Mouse (Mus musculus): Measurements from ENCODE around the gene Ceacam9. TPM values are rescaled to one million over a fixed set of nuclear protein-coding genes. Genes with fewer than 3 reads are reported as not detected.

The Ceacam9 gene
- polyA plus RNA-seq, 1 experiment, result not detected

GRCm38 (mm10) chr7:16747656-16748055 lies 25.9 kb downstream of the Ceacam9 start:
- 68% methylated on average over 6 of the region's 6 CpGs for WGBS
- TF ChIP-seq CTCF (IDR thresholded peaks at IDR 0.05; ENCODE audit: borderline replicate concordance, insufficient read depth, low read depth, low read length) (no peak), POLR2A (IDR thresholded peaks at IDR 0.05; ENCODE audit: borderline replicate concordance, insufficient read depth, low read length) (no peak)
- DNase-seq, result no peak
- H3K27me3 ChIP-seq (ENCODE audit: control insufficient read depth, insufficient read depth, low read length), result no peaks in the 10 kb centered on the region
- no peak overlapping the region for H3K4me3 ChIP-seq (replicated peaks; ENCODE audit: insufficient read depth, low read depth, low read length)
- H3K4me1 ChIP-seq (ENCODE audit: control insufficient read depth, insufficient read depth, low read length), result no peaks in the 10 kb centered on the region; the same call in 1 of the 2 replicates
- H3K27ac ChIP-seq (ENCODE audit: insufficient read depth, low read length), result no peak overlapping the region

GRCm38 (mm10) chr7:16752016-16752415 lies 30.3 kb downstream of the Ceacam9 start:
- no peaks in the 10 kb centered on the region; the same call in 1 of the 2 replicates for H3K4me1 ChIP-seq (ENCODE audit: control insufficient read depth, insufficient read depth, low read length)
- no peak for TF ChIP-seq POLR2A (IDR thresholded peaks at IDR 0.05; ENCODE audit: borderline replicate concordance, insufficient read depth, low read length)
- no peak for TF ChIP-seq CTCF (IDR thresholded peaks at IDR 0.05; ENCODE audit: borderline replicate concordance, insufficient read depth, low read depth, low read length)
- no peaks in the 10 kb centered on the region for H3K27me3 ChIP-seq (ENCODE audit: control insufficient read depth, insufficient read depth, low read length)
- no peak overlapping the region for H3K27ac ChIP-seq (ENCODE audit: insufficient read depth, low read length)
- WGBS, result 71% methylated on average over 12 of the region's 12 CpGs
- DNase-seq, result no peak
- H3K4me3 ChIP-seq (replicated peaks; ENCODE audit: insufficient read depth, low read depth, low read length), result no peak overlapping the region

GRCm38 (mm10) chr7:16755362-16756017 lies 33.8 kb downstream of the Ceacam9 start:
- Histone ChIP-seq H3K4me1 (ENCODE audit: control insufficient read depth, insufficient read depth, low read length) (no peaks in the 10 kb centered on the region), H3K27ac (ENCODE audit: insufficient read depth, low read length) (no peak overlapping the region), H3K4me3 (replicated peaks; ENCODE audit: insufficient read depth, low read depth, low read length) (no peak overlapping the region), H3K27me3 (ENCODE audit: control insufficient read depth, insufficient read depth, low read length) (no peaks in the 10 kb centered on the region)
- WGBS, result 66% methylated on average over 17 of the region's 17 CpGs
- TF ChIP-seq POLR2A (IDR thresholded peaks at IDR 0.05; ENCODE audit: borderline replicate concordance, insufficient read depth, low read length), result no peak
- no peak for TF ChIP-seq CTCF (IDR thresholded peaks at IDR 0.05; ENCODE audit: borderline replicate concordance, insufficient read depth, low read depth, low read length)
- no peak for DNase-seq

GRCm38 (mm10) chr7:16758872-16759574 lies 37.3 kb downstream of the Ceacam9 start:
- Histone ChIP-seq H3K4me1 (ENCODE audit: control insufficient read depth, insufficient read depth, low read length) (no peaks in the 10 kb centered on the region), H3K4me3 (replicated peaks; ENCODE audit: insufficient read depth, low read depth, low read length) (no peak overlapping the region), H3K27me3 (ENCODE audit: control insufficient read depth, insufficient read depth, low read length) (no peaks in the 10 kb centered on the region), H3K27ac (ENCODE audit: insufficient read depth, low read length) (no peak overlapping the region)
- 60% methylated on average over 11 of the region's 11 CpGs for WGBS
- no peak for TF ChIP-seq POLR2A (IDR thresholded peaks at IDR 0.05; ENCODE audit: borderline replicate concordance, insufficient read depth, low read length)
- no peak for TF ChIP-seq CTCF (IDR thresholded peaks at IDR 0.05; ENCODE audit: borderline replicate concordance, insufficient read depth, low read depth, low read length)
- DNase-seq, result no peak

GRCm38 (mm10) chr7:16760292-16760691 lies 38.6 kb downstream of the Ceacam9 start:
- Histone ChIP-seq H3K27ac (ENCODE audit: insufficient read depth, low read length) (no peak overlapping the region), H3K4me3 (replicated peaks; ENCODE audit: insufficient read depth, low read depth, low read length) (no peak overlapping the region), H3K27me3 (ENCODE audit: control insufficient read depth, insufficient read depth, low read length) (no peaks in the 10 kb centered on the region), H3K4me1 (ENCODE audit: control insufficient read depth, insufficient read depth, low read length) (no peaks in the 10 kb centered on the region)
- no peak for TF ChIP-seq CTCF (IDR thresholded peaks at IDR 0.05; ENCODE audit: borderline replicate concordance, insufficient read depth, low read depth, low read length)
- TF ChIP-seq POLR2A (IDR thresholded peaks at IDR 0.05; ENCODE audit: borderline replicate concordance, insufficient read depth, low read length), result no peak
- WGBS, result 27% methylated on average over 8 of the region's 8 CpGs
- DNase-seq, result no peak

GRCm38 (mm10) chr7:16761005-16761481 lies 39.3 kb downstream of the Ceacam9 start:
- 43% methylated on average over 10 of the region's 10 CpGs for WGBS
- no peak overlapping the region for H3K4me3 ChIP-seq (replicated peaks; ENCODE audit: insufficient read depth, low read depth, low read length)
- H3K27ac ChIP-seq (ENCODE audit: insufficient read depth, low read length), result no peak overlapping the region
- no peak for TF ChIP-seq POLR2A (IDR thresholded peaks at IDR 0.05; ENCODE audit: borderline replicate concordance, insufficient read depth, low read length)
- TF ChIP-seq CTCF (IDR thresholded peaks at IDR 0.05; ENCODE audit: borderline replicate concordance, insufficient read depth, low read depth, low read length), result no peak
- H3K4me1 ChIP-seq (ENCODE audit: control insufficient read depth, insufficient read depth, low read length), result no peaks in the 10 kb centered on the region
- no peaks in the 10 kb centered on the region for H3K27me3 ChIP-seq (ENCODE audit: control insufficient read depth, insufficient read depth, low read length)
- DNase-seq, result no peak

GRCm38 (mm10) chr7:16761630-16762029 lies 39.9 kb downstream of the Ceacam9 start:
- no peak for TF ChIP-seq CTCF (IDR thresholded peaks at IDR 0.05; ENCODE audit: borderline replicate concordance, insufficient read depth, low read depth, low read length)
- no peak for TF ChIP-seq POLR2A (IDR thresholded peaks at IDR 0.05; ENCODE audit: borderline replicate concordance, insufficient read depth, low read length)
- H3K4me3 ChIP-seq (replicated peaks; ENCODE audit: insufficient read depth, low read depth, low read length), result no peak overlapping the region
- no peak for DNase-seq
- WGBS, result 57% methylated on average over 5 of the region's 5 CpGs
- no peak overlapping the region for H3K27ac ChIP-seq (ENCODE audit: insufficient read depth, low read length)
- no peaks in the 10 kb centered on the region for H3K27me3 ChIP-seq (ENCODE audit: control insufficient read depth, insufficient read depth, low read length)
- no peaks in the 10 kb centered on the region for H3K4me1 ChIP-seq (ENCODE audit: control insufficient read depth, insufficient read depth, low read length)

Measured in cerebellum, adult 2 months (tissue).